Comparison of ENCODE assay signal across 8 mouse cellular contexts in the genomic region with DNA sequence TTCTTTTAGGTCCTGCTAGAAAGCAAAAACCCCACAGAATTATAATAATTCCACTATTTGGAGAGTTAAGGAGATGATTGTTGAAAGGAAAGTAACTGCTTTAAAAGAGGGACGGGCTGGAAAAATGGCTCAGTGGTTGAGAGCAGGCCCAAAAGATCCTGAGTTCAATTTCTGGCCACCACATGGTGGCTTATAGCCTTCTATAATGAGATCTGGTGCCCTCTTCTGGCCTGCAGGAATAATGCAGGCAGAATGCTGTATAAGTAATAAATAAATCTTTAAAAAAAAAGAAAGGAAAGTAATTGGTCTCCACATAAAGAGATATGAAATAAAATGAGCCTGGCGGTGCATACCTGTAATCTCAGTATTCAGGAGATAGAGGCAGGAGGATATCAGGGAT. TPM values are rescaled to one million over a fixed set of nuclear protein-coding genes. Genes with fewer than 3 reads are reported as not detected.
DNase-seq lines count a peak whose midpoint lies in the region; ATAC-seq lines count a peak whose summit lies in the region.

No protein-coding gene starts in this region.

- DNase-seq in forebrain, embryonic 10.5 days (ENCODE audit: extremely low spot score, low spot score) = peak; percentile 24
- DNase-seq in midbrain, embryonic 14.5 days = peak; percentile 80
- peak; percentile 45 for DNase-seq in cerebellum, adult 9-11 months
- peak; percentile 35 to 58 for DNase-seq in kidney, adult 8-10 months
- DNase-seq in lung, postnatal 14 days = peak; percentile 59
- DNase-seq in testis, postnatal 10 days (ENCODE audit: low spot score) = peak; percentile 51

- ATAC-seq in forebrain, embryonic 16.5 days = no peak
- no peak for ATAC-seq in midbrain, embryonic 14.5 days (ENCODE audit: low FRiP score, low TSS enrichment)
- ATAC-seq in midbrain, embryonic 16.5 days = no peak

- peaks cover 5% of the 10 kb centered on the region; the same call in 1 of the 2 replicates for H3K36me3 ChIP-seq in forebrain, embryonic 10.5 days (replicated peaks)
- H3K36me3 ChIP-seq in forebrain, embryonic 16.5 days (ENCODE audit: control insufficient read depth, insufficient read depth) = no peaks in the 10 kb centered on the region
- H3K36me3 ChIP-seq in midbrain, embryonic 14.5 days (ENCODE audit: control insufficient read depth, insufficient read depth, low read length) = no peaks in the 10 kb centered on the region
- H3K36me3 ChIP-seq in midbrain, embryonic 16.5 days (ENCODE audit: control insufficient read depth, insufficient read depth, low read length) = no peaks in the 10 kb centered on the region

- H3K27me3 ChIP-seq in forebrain, embryonic 10.5 days (ENCODE audit: poor library complexity, severe bottlenecking) = peaks cover 15% of the 10 kb centered on the region
- no peaks in the 10 kb centered on the region for H3K27me3 ChIP-seq in forebrain, embryonic 16.5 days (replicated peaks; ENCODE audit: control insufficient read depth, insufficient read depth, low read length)
- H3K27me3 ChIP-seq in midbrain, embryonic 14.5 days (ENCODE audit: control insufficient read depth, insufficient read depth, low read length) = no peaks in the 10 kb centered on the region
- no peaks in the 10 kb centered on the region; the same call in 1 of the 2 replicates for H3K27me3 ChIP-seq in midbrain, embryonic 16.5 days (ENCODE audit: control insufficient read depth, insufficient read depth, low read depth, low read length)

- no peak overlapping the region for H3K9ac ChIP-seq in forebrain, embryonic 16.5 days (replicated peaks; ENCODE audit: low read depth, low read length)
- H3K9ac ChIP-seq in midbrain, embryonic 14.5 days (replicated peaks; ENCODE audit: low read length) = no peak overlapping the region
- H3K9ac ChIP-seq in midbrain, embryonic 16.5 days (ENCODE audit: low read depth, low read length) = no peak overlapping the region

- no peak overlapping the region for H3K27ac ChIP-seq in forebrain, embryonic 10.5 days
- no peak overlapping the region for H3K27ac ChIP-seq in forebrain, embryonic 16.5 days (ENCODE audit: low read length)
- no peak overlapping the region for H3K27ac ChIP-seq in midbrain, embryonic 14.5 days (replicated peaks; ENCODE audit: low read depth, low read length)
- H3K27ac ChIP-seq in midbrain, embryonic 16.5 days (ENCODE audit: low read length) = no peak overlapping the region

- WGBS in forebrain, embryonic 10.5 days = 20% methylated on average over 2 of the region's 2 CpGs
- 32% methylated on average over 2 of the region's 2 CpGs for WGBS in forebrain, embryonic 16.5 days
- 37% methylated on average over 2 of the region's 2 CpGs for WGBS in midbrain, embryonic 14.5 days
- WGBS in midbrain, embryonic 16.5 days = 33% methylated on average over 2 of the region's 2 CpGs

- H3K9me3 ChIP-seq in forebrain, embryonic 10.5 days = no peaks in the 10 kb centered on the region
- no peaks in the 10 kb centered on the region for H3K9me3 ChIP-seq in forebrain, embryonic 16.5 days (ENCODE audit: control insufficient read depth, low read length)
- no peaks in the 10 kb centered on the region for H3K9me3 ChIP-seq in midbrain, embryonic 14.5 days (ENCODE audit: control insufficient read depth, low read length)
- H3K9me3 ChIP-seq in midbrain, embryonic 16.5 days (replicated peaks; ENCODE audit: control insufficient read depth, low read length, poor library complexity, severe bottlenecking) = no peaks in the 10 kb centered on the region

- H3K4me3 ChIP-seq in forebrain, embryonic 10.5 days = no peak overlapping the region
- H3K4me3 ChIP-seq in forebrain, embryonic 16.5 days (replicated peaks; ENCODE audit: low read length) = no peak overlapping the region
- no peak overlapping the region for H3K4me3 ChIP-seq in midbrain, embryonic 14.5 days (replicated peaks; ENCODE audit: low read depth, low read length)
- H3K4me3 ChIP-seq in midbrain, embryonic 16.5 days (ENCODE audit: low read depth, low read length) = no peak overlapping the region

- peaks cover 21% of the 10 kb centered on the region for H3K4me1 ChIP-seq in forebrain, embryonic 10.5 days
- peaks cover 5% of the 10 kb centered on the region for H3K4me1 ChIP-seq in forebrain, embryonic 16.5 days (replicated peaks; ENCODE audit: control insufficient read depth, insufficient read depth, low read length)
- H3K4me1 ChIP-seq in midbrain, embryonic 14.5 days (ENCODE audit: control insufficient read depth, insufficient read depth, low read length) = no peaks in the 10 kb centered on the region
- H3K4me1 ChIP-seq in midbrain, embryonic 16.5 days (ENCODE audit: control insufficient read depth, insufficient read depth, low read length) = peaks cover 9% of the 10 kb centered on the region

- H3K4me2 ChIP-seq in forebrain, embryonic 16.5 days (ENCODE audit: low read length) = no peak overlapping the region
- no peak overlapping the region for H3K4me2 ChIP-seq in midbrain, embryonic 14.5 days (ENCODE audit: low read length)
- H3K4me2 ChIP-seq in midbrain, embryonic 16.5 days (ENCODE audit: low read length) = no peak overlapping the region

RNA-seq across cellular contexts. Expression of gene Magt1, which starts 1.5 kb away (rescaled TPM):
- 42.2 and 46.3 TPM in 2 replicates for polyA plus RNA-seq in forebrain, embryonic 10.5 days (2016; fragmentation: Nextera tagmentation; extraction: Ambion mirVana)
- 22.6 and 25.2 TPM in 2 replicates for polyA plus RNA-seq in forebrain, embryonic 16.5 days (2015; fragmentation: Nextera tagmentation; extraction: Ambion mirVana)
- polyA plus RNA-seq in midbrain, embryonic 14.5 days (2014; fragmentation: Nextera tagmentation; extraction: Ambion mirVana) = 15.6 and 23.4 TPM in 2 replicates
- 19.0 and 19.9 TPM in 2 replicates for polyA plus RNA-seq in midbrain, embryonic 16.5 days (2015; fragmentation: Nextera tagmentation; extraction: Ambion mirVana)

RNA-seq across cellular contexts. Expression of gene Cox7b, which starts 2.3 kb away (rescaled TPM):
- 285 and 325 TPM in 2 replicates for polyA plus RNA-seq in forebrain, embryonic 10.5 days (2016; fragmentation: Nextera tagmentation; extraction: Ambion mirVana)
- 299 and 304 TPM in 2 replicates for polyA plus RNA-seq in forebrain, embryonic 16.5 days (2015; fragmentation: Nextera tagmentation; extraction: Ambion mirVana)
- 348 and 453 TPM in 2 replicates for polyA plus RNA-seq in midbrain, embryonic 14.5 days (2014; fragmentation: Nextera tagmentation; extraction: Ambion mirVana)
- 344 and 380 TPM in 2 replicates for polyA plus RNA-seq in midbrain, embryonic 16.5 days (2015; fragmentation: Nextera tagmentation; extraction: Ambion mirVana)

RNA-seq across cellular contexts. Expression of gene Atp7a, which starts 13.9 kb away (rescaled TPM):
- 17.9 and 19.2 TPM in 2 replicates for polyA plus RNA-seq in forebrain, embryonic 10.5 days (2016; fragmentation: Nextera tagmentation; extraction: Ambion mirVana)
- 17.6 and 20.7 TPM in 2 replicates for polyA plus RNA-seq in forebrain, embryonic 16.5 days (2015; fragmentation: Nextera tagmentation; extraction: Ambion mirVana)
- 8.3 and 21.2 TPM in 2 replicates for polyA plus RNA-seq in midbrain, embryonic 14.5 days (2014; fragmentation: Nextera tagmentation; extraction: Ambion mirVana)
- polyA plus RNA-seq in midbrain, embryonic 16.5 days (2015; fragmentation: Nextera tagmentation; extraction: Ambion mirVana) = 13.9 and 15.4 TPM in 2 replicates

Comparison
In these comparisons a context has a peak if more than half of its experiments do, and no peak if none do; other contexts are left out.
1. DNase-seq: peak in every context shown above with its lines; median percentile 80 in midbrain, embryonic 14.5 days; 59 in lung, postnatal 14 days; 51 in testis, postnatal 10 days; 46 in kidney, adult 8-10 months; 45 in cerebellum, adult 9-11 months; 24 in forebrain, embryonic 10.5 days.